Mouse (Mus musculus) thymus, adult 2 months (tissue): ENCODE results near the gene Stx8.

ENCODE experiments used
- CTCF ChIP-seq: fragments of 200-500 bp; IDR thresholded peaks from 2 replicates; pipeline ENCODE4 v1.5.1; 2012; ENCODE audit warnings: mild to moderate bottlenecking, control low read depth, low read length, moderate library complexity, borderline replicate concordance; ENCODE audit not compliant: control insufficient read depth, poor library complexity, insufficient read depth; ENCODE audit errors: extremely low read depth
- POLR2A ChIP-seq: fragments of 200-500 bp; IDR thresholded peaks from 2 replicates; pipeline ENCODE4 v1.6.1; 2012; ENCODE audit warnings: mild to moderate bottlenecking, low read length, control low read depth, moderate library complexity; ENCODE audit not compliant: control insufficient read depth, poor library complexity, insufficient read depth; ENCODE audit errors: extremely low read depth

DNA sequence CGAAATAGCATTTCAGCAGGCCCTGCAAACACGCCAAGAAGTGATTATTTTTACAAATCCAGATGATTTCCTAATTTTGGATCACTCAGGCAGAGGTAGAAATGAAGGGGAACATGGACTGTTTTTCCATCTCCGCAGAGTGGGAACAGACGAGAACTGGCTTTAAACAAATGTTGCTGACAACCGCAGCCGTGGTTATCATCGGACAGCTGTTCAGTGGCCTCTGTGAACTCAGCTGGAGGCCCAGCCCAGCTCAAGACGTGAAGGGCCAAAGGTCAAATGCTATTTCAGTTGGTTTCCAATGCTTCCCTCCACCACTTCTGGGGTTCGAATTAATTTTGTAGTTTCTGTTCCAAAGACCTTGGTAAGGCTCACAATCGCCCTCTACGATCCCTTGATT, 78.2 kb downstream of the Stx8 start:
- no peak for TF ChIP-seq CTCF
- TF ChIP-seq POLR2A, result no peak
